Mouse (Mus musculus): ENCODE measurements around the gene Tmem184b.

Tmem184b gene

DNA sequence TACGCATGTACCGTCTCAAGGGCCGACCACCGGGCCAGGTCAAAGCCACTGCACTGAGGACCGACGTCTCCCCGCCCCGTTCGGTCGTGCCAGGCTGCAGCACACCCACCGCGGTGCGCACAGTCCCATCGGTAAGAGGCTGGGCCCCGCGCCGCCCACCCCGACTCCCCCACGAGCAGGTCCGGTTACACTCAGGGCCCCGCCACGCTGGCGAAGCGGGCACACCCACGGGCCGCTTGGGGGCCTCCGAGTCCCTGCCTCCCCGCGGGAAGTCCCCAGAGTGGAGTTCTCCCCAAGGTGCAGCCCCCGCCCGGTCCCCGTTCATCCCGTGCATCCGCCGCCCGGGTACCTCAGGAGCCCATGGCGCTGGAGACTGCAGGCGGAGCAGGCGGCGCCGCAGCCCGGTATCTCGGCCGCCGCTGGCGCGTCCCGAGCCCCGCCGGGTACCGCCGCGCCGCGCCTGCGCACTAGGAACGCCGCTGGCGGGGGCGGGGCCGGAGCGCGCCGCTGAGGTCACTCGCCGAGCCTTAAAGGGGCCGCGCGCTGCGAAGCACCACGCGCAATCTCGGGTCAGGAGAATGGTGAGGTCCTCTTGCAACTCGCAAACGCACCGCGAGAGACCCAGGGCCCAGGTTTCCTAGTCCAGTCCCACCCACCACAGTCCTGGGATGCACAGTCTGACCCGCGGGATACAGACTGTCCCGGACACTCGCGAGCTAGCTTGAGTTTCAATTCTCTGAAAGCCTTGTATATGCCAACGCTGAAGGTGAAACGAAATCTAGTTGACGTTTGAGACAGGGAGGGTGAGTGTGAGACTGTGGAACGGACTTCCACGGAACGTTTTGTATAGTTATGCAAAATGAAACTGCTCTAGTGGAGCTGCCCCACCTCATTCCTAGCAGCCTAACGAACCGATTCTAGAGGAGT, at the start of gene Tmem184b:
Tmem184b (minus strand) TSS at position 734 of the 927 bp plus-strand sequence.
- peak; percentile 90 for DNase-seq (ENCODE audit: inconsistent ontology term)

DNA sequence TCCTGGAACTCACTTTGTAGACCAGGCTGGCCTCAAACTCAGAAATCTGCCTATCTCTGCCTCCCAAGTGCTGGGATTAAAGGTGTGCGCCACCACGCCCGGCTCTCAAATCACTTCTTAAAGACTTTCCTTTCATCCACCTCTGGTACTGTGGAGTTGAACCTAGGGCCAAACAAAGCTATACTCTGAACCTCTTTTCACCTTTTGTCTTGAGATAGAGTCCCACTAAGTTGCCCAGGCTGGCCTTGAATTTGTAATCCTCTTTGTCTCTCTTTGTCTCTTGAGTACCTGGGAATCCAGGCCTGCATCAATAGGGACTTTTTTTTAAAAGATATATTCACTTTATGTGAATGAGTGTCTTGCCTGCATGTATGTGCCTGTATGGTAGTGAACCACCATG, 44.7 kb upstream of the Tmem184b start:
- DNase-seq (ENCODE audit: inconsistent ontology term): no peak

DNA sequence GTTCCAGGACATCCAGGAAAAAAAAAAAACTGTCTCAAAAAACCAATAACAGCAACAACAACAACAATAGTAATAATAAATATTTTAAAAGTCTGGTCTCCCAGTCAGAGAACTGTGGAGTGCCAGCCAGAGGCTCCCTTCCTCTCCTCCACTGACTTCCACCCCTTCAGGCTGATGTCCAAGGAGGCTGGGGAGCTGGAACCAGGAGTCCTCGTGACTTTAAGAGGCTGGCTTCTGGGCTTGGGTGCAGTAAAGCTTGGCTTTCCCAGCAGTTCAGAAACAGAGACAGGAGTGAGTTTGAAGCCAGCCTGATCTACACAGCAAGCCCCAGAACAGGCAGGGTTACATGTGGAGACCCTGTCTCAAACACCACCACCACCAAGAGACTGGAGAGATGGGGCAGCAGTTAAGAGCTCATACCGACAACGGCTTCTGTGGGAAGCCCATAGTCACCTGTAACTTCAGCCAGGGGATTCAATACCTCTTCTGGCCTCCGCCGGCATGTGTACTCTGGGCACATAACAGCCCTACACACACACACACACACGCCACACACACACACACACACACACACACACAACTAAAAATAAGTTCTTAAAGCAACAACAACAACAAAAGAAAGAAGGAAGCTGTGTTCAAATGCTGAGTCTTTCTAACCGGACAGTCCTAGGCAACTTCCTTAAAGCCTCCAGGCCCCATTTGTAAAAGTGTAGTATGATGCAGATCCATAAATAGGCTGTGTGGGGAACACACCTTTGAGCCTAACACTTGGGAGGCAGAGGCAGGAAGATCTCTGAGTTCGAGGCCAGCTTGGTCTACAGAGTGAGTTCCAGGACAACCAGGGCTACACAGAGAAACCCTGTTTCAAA, 42.7 kb upstream of the Tmem184b start:
- no peak for DNase-seq (ENCODE audit: inconsistent ontology term)

DNA sequence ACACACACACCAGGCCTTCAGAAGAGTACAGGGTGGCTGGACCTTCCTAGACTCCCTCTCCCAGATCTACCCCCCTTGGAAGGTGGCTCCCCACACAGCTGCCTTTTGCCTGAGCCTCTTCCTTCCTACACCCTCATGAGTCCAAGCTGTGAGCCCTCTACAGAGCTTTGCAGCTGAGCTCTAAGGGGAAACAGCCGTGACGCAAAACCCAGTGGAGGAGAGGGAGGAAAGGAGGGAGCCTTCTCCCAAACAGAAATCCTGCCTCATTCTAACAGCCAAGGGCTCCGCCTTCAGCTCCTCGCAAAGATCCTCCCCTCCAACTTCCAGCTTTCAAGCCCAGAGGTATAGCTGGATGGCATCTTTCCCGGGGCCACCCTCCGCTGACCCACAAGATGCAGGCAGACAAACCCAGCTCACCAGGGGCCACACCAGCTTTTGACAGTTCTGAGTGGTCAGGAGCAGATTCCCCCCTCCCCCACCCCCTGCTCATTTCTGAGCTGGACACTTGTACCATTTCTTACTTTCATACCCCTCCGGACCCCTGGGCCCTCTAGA, 40.6 kb upstream of the Tmem184b start:
- no peak for DNase-seq (ENCODE audit: inconsistent ontology term)

DNA sequence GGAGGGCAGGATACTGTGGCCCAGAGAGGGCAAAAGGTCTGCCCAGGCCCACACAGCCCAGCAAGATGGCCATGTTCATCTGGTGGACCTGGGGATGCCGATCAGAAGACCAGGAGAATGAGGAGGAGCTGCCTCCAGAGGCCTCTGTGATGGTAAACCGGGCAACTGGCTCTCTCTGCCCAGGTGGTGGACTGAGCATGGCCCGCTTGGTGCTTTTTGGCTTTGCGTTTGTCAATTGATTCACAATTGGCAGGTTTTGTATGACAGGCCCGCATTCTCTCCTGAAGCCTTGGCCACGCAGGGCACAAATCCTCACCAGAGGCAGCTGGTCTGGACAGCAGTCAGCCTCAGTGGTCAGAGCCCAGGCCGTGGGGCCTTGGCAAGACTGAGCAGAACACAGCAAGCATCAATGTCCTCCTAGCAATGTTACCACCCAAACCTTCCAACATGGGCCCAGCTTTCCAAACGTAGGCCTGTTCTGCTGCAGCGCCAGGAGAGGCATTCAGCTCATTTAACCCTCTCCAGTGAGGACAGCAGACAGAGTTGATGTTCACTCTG, 39.7 kb upstream of the Tmem184b start:
- DNase-seq (ENCODE audit: inconsistent ontology term): no peak

DNA sequence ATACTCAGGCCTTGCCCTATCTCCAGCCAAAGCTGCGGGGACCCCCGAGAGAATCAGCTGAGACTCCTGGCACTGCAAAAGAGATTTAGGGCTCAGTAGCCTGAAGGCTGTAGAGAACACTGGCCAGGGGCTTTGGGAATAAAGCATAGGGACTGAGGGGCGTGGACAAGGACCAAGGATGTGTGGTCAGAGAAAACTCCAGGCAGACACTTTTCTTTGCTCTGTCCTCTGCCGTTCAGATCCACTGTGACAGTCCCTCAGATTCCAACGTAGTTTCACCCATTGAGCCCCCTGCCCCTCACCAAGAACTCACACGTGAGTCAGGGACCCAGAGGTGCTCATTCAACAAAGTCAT, 38.9 kb upstream of the Tmem184b start:
- no peak for DNase-seq (ENCODE audit: inconsistent ontology term)

DNA sequence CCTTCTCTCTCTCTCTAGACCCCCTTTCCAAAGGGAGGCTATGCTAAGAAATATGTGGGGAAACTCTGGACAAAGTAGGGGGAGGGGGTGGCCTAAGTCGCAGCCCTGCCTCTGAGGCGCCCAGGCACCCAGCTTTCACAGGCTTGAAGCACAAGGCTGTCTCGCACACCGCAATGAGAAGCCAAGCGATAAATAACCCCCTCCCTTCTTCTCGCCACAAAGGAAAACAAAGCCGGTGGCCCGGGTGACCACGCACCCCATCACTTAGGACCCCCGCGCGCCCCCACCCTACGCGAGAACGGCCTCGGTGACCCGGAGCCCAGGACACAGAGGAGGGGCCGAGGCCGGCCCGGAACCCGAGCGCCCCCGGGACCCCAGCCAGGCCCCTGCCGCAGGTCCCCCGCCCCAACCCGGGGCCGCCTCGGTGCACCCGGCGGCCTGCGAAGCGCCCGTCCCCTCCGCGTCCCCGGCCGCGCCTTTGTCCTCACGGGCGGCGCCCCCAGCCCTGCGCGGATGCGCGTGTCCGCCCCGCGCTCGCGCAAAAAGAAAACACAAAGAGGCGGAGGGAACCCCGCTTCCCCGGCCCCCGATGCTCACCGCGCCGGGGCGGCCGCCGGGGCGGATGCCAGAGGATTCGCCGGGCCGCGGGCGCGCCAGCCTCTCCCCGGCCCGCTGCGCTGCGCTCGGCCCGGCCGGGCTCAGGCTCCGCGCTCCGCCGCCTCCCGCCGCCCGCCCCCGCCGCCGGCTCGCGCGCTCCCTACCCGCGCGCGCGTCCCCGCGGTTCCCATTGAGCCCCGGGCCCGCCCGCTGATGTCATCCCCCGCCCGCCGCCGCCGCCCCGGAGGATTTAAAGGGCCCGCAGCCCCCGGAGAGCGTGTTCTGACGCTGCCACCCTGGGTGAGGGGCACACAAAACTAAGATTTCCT, 38.2 kb upstream of the Tmem184b start:
- peak; percentile 86 for DNase-seq (ENCODE audit: inconsistent ontology term)

DNA sequence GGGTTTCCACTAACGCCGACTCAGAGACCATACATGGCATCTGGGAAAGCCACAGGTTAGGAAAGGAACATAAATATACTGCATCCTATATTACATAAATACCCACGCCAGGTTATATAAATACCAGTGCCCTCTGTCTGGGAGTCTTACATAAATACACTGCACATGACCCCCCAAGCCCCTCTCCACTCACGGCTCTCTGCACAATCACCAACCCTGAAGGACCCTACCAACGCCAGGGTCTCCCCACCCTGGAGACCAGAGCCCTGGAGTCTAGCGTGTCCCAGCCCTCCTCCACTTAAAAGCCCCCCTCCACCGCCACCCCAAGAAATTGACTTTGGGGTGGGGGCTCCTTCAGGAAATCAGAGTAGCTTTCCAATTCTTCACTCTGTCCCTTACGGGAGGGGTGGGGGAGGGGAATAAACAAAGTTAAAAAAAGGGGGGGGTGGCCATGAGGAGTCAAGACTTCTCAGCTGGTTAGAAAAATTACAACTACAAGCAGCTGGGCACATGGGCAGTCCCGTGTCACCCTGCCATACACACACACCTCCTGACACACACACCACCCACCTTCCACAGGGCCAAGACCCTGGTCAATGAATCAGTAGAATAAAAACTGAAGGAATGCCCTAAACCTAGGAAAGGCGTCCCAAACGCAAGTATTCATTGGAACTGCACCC, 37.4 kb upstream of the Tmem184b start:
- no peak for DNase-seq (ENCODE audit: inconsistent ontology term)

DNA sequence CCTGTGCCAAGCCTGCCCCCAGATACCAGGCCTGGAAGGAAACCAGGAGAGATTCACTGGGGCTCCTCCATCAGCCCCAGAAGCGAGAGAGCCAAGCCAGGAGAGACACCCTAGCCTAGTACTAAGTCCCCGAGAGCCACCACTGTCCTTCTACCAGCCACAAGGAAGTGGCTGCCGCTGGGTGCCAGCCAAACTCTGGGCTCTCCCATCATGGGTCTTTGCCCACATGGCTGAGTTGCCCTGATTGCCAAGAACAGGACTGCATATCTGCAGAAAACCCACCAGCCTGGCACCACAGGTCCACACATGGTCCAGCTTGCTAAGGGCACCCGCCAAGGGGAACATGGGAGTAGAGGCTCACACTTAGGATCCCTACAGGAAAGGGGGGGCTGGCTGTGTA, 36.9 kb upstream of the Tmem184b start:
- peak; percentile 59 for DNase-seq (ENCODE audit: inconsistent ontology term)

DNA sequence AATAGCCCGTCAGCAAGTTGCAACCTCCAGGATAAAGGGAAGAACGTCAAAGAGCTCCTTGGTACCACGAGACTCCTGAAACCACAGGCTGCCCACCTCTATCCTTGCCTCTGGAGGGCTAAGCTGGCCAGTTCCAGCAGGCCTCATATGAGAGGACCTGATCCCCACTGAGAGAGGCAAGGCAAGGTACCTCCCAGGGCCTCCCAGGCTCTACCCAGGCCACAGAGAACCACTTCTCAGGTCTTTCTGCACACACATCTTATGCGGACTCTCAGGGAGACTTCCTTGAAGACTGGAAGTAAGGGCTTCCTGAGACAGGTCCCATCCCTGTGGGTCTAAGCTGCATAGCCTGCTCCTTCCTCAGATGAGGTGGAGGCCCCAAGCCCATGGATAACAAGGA, 36.0 kb upstream of the Tmem184b start:
- DNase-seq (ENCODE audit: inconsistent ontology term): no peak

DNA sequence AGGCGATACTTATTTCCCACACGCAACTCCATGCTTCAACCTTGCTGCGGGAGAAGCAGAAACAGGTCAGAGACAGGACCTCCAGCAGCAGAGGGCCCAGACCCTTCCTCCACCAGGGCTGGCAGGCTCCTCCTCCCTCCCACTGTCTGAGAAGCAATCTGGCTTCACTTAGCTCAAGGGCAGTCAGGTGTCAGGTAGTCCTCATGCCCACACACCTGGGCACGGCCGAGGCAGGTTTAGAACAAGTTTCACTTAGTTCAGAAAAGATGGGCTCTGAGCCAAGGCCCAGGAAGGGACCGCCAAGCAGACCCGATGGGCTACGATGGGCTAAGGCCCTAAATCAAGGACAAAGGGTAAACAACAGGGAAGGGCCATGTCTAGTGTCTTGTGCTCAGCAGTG, 35.4 kb upstream of the Tmem184b start:
- no peak for DNase-seq (ENCODE audit: inconsistent ontology term)

DNA sequence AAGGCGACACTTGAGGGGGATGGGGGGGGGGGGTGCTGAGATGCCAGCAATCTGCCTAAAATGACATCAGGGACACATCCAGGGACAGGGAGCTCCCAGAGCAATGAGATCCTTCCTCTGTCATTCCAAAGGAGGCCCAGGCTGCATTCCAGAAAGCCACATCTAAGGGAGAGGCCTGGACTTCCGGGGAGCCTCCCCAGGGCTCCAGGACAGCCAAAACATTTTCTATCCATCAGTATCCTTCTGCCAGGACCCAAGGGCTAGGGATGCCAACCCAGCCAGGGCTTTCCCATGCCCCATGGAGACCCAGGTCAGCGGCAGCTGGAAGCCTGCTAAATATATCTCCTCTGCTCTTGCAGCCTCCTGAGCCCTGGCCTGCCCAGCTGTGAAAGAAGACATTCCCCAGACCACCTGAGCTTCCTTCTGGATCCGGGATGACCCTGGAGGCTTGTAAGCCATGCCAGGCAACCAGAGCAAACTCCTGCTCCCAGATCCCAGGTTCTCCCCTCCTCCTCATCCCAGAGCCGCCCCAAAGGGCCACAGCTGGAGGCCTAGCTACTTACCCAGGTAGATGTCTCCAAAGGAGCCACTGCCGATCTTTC, 34.9 kb upstream of the Tmem184b start:
- DNase-seq (ENCODE audit: inconsistent ontology term): peak; percentile 65

DNA sequence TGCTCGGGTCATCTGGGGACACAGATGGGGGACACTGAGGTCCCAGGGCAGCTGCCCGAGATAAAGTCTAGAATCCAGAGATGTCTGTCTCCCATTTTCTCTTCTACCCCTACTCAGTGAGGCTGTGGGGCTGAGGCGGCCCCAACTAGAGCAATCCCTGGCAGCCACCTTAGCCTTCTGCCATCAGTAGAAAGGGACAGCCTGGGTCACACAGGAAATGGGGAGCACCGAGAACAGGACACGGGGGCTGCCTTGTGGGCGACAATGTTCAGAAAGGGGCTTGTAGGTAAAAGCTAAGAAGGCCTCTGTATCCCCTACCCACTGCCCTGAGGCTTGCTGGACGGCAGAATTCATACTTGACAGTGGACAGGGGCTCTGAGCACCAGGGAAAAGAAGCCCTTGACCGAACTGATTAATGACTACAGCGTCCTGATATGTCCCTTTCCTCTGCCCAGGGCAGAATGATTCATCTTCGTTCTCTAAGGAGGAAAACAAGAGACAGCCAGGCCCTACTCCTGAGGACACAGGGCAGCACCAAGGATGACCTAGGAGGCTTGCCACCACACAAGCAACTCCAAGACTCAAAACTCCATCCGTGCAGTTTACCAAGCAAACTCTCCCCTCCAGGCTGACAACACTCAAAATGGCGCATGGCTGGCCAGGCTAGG, 34.3 kb upstream of the Tmem184b start:
- peak; percentile 34 for DNase-seq (ENCODE audit: inconsistent ontology term)

DNA sequence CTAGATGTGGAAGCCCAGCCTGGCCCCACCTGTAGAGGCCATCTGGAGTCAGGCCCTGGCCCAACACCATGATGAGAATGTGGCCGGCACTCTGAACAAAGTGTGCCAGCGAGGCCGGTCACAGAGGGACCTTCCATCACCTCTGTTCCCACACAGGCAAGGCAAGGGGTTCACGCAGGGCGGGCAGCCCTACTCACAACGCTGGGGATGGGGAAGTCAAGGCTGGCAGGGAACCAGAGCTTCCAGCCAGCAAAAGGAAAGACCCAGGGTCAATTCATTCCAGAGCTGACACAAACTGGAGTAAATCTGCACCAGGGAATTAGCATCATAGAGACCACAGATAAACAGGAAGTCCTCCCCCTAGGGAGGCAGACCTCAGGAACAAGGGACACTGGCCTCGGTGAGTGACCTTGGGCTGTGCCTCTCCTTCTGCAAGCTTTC, 33.1 kb upstream of the Tmem184b start:
- DNase-seq (ENCODE audit: inconsistent ontology term): peak; percentile 33

DNA sequence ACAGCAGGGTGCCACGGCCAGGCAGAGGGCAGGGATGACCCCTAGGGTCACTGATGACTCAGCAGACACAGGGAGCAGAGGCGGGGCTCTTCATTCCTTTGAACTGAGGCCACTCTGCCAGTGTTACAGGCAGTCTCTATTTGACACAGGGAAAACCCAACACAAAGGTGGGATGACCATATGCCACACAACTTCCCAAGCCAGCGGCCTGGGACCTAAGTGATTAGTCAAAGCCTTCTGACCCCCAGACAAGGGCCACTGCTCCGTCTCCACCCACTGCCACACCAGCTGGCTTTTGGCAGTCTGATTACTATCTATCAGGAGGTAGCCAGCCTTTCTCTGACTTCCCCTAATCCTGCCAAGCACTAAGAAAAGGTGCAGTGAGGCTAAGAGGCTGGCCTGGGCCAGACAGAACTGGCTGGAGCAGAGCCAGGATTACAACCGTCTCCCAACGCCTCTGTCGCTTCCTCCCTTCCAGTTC, 31.9 kb upstream of the Tmem184b start:
- DNase-seq (ENCODE audit: inconsistent ontology term): peak; percentile 76

DNA sequence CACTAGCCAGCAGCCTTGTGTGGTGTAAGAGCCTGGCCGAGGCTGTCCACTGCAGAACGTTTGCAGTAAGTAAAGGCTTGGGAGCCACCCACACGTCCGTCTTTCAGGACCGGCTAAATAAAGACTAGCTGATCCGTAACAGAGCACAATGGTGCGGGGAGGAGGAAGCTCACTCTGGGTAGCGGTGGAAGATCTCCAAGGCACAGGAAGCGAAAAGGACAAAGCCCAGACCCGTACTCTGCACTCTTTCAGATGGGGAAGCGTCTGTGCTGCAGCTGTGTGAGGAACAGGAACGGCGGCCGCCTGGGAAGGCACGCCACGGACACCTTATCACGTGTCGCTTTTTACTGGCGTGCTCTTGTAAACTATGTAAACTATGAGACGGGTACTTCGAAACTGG, 29.5 kb upstream of the Tmem184b start:
- DNase-seq (ENCODE audit: inconsistent ontology term): peak; percentile 62

DNA sequence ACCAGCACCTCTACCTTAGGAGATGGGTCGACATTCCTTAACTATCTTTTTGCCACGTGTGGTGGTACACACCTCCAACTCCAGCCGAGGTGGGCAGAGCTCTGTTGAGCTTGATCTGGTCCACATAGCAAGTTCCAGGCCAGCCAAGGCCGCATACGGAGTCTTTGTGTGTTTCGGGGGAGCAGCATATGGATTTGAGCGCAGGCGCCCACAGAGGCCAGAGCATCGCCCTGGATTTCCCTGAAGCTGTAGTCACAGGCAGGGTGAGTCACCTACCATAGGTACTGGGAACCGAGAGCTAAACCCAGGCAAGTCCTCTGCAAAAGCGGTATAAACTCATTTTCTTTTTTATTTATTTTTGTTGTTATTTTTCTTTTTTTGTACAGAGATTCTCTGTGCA, 29.0 kb upstream of the Tmem184b start:
- DNase-seq (ENCODE audit: inconsistent ontology term): no peak

DNA sequence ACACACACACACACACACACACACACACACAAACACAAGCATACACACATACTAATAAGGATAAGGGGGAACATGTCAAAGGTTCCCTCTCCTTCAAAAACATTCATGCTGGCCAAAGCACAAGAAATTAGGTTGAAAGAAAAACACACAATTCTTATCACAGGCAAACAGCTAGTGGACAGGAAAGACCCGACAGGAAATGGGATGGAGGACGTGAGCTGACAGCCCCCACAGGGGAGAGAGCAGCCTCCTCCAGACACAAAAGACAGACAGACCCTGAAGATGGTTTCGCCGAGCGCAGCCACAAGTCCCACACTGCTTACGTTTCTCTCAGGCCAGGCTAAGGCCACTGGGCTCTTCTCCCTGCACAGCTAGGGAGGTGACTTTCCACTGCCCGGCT, 28.6 kb upstream of the Tmem184b start:
- DNase-seq (ENCODE audit: inconsistent ontology term): no peak

DNA sequence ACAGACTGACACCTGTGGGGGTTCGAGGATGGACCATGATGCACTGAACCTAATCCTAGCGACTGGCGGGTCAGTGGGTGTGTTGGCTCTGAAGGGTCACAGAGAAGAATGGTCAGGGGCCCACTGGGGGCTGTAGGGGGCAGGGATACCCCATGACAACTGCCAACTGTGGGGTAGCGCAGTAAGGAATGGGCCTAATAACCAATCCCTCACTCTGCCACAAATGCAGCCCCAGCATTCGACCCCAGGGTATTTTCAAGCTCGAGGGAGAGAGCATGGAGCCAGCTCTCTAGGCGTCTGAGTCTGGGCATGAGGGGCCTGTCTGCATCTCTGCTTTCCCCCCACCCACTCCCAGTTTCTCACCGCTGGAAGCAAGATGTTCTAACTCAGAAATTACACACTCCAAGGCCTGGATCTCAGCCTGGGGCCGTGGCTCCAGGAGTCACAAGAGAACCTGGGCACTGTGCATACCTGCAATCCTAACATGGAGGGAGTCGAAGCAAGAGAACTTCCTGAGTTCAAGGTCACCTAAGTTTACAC, 27.2 kb upstream of the Tmem184b start:
- no peak for DNase-seq (ENCODE audit: inconsistent ontology term)
